ENCODE assay signal across 7 mouse cellular contexts in the genomic region with DNA sequence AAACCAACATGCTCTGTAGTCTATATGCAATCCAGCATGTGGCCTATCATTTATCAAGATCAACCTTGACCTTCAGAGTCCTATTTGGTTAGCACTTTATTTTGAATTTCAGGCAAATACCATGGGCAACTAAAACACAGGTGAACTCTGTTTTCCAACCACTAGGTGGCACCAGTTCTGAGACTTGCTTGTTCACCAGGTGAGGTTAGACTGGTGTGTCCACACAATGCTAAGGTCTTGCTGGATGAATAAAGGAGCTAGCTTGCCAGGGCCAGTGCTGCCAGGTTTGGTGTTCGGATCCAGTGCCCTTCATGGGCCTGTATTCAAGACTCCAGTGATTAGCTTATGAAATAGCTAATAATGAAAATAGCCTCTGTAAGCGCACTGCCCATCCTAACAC. TPM values are rescaled to one million over a fixed set of nuclear protein-coding genes. Genes with fewer than 3 reads are reported as not detected.
DNase-seq lines count a peak whose midpoint lies in the region; ATAC-seq and TF ChIP-seq lines count a peak whose summit lies in the region.

No protein-coding gene starts in this region.

- H3K9me3 ChIP-seq in limb, embryonic 14.5 days (ENCODE audit: control insufficient read depth, low read length): no peaks in the 10 kb centered on the region

- H3K36me3 ChIP-seq in limb, embryonic 14.5 days (ENCODE audit: control insufficient read depth, insufficient read depth, low read length): no peaks in the 10 kb centered on the region

- no peak overlapping the region for H3K9ac ChIP-seq in limb, embryonic 14.5 days (ENCODE audit: low read depth, low read length, severe bottlenecking)

- 73% methylated on average over 2 of the region's 2 CpGs for WGBS in limb, embryonic 14.5 days

- H3K4me1 ChIP-seq in cortical plate, adult 2 months (ENCODE audit: control insufficient read depth, insufficient read depth, low read length): no peaks in the 10 kb centered on the region
- H3K4me1 ChIP-seq in limb, embryonic 14.5 days (ENCODE audit: control insufficient read depth, insufficient read depth, low read length): no peaks in the 10 kb centered on the region

- peak; percentile 21 to 27 for DNase-seq in urinary bladder, adult 18-20 months (ENCODE audit: low spot score in 2 of 2)
- no peak for DNase-seq in urinary bladder, adult 2 months (ENCODE audit: low spot score)
- DNase-seq in adrenal gland, adult 2 months: peak; percentile 55
- DNase-seq in induced T-regulatory cell, adult 2 months (ENCODE audit: low read depth): peak; percentile 77
- DNase-seq in limb, embryonic 14.5 days (ENCODE audit: low spot score): peak; percentile 76
- DNase-seq in retina, postnatal 7 days (ENCODE audit: low read depth, low spot score): peak; percentile 56

- H3K27me3 ChIP-seq in limb, embryonic 14.5 days (ENCODE audit: control insufficient read depth, insufficient read depth, low read length): no peaks in the 10 kb centered on the region

- no peak overlapping the region for H3K4me2 ChIP-seq in limb, embryonic 14.5 days (replicated peaks; ENCODE audit: low read depth, low read length, severe bottlenecking)

- no peak for ATAC-seq in limb, embryonic 14.5 days (ENCODE audit: low FRiP score, low read depth)

- peak; percentile 70 for TF ChIP-seq CTCF in cortical plate, adult 2 months (IDR thresholded peaks at IDR 0.05; ENCODE audit: extremely low read depth, insufficient read depth, low read length)

- no peak for TF ChIP-seq POLR2A in cortical plate, adult 2 months (IDR thresholded peaks at IDR 0.05; ENCODE audit: extremely low read depth, insufficient read depth, low read length)
- no peak for TF ChIP-seq POLR2A in limb, embryonic 14.5 days (IDR thresholded peaks at IDR 0.05; ENCODE audit: borderline replicate concordance, extremely low read depth, insufficient read depth, insufficient read length)

- no peak overlapping the region for H3K27ac ChIP-seq in cortical plate, adult 2 months (ENCODE audit: insufficient read depth, low read length)
- H3K27ac ChIP-seq in limb, embryonic 14.5 days (replicated peaks; ENCODE audit: low read depth, low read length): no peak overlapping the region

- no peak overlapping the region for H3K4me3 ChIP-seq in cortical plate, adult 2 months (ENCODE audit: insufficient read depth, low read length)
- H3K4me3 ChIP-seq in limb, embryonic 14.5 days (replicated peaks; ENCODE audit: low read length): no peak overlapping the region

RNA-seq across cellular contexts. Expression of gene Nrip3, which starts 10.9 kb away (rescaled TPM):
- 0.18 and 0.43 TPM in 2 replicates for polyA plus RNA-seq in urinary bladder, adult 2 months (2012; rRNA removed)
- total RNA-seq in adrenal gland, adult 2 months (2021): 1 to 10 TPM; 1.1 to 1.4 TPM
- 0.06 and 2.3 TPM in 2 replicates for polyA plus RNA-seq in adrenal gland, adult 2 months (2012; rRNA removed)
- polyA plus RNA-seq in cortical plate, adult 2 months (2012; rRNA removed): 45.1 and 47.7 TPM in 2 replicates
- 0.46 and 0.62 TPM in 2 replicates for polyA plus RNA-seq in limb, embryonic 14.5 days (2012; rRNA removed)
- 1.3 and 1.5 TPM in 2 replicates for polyA plus RNA-seq in limb, embryonic 14.5 days (2014; fragmentation: Nextera tagmentation; extraction: Ambion mirVana)

RNA-seq across cellular contexts. Expression of gene Tmem9b, which starts 40.1 kb away (rescaled TPM):
- 44.5 and 52.9 TPM in 2 replicates for polyA plus RNA-seq in urinary bladder, adult 2 months (2012; rRNA removed)
- total RNA-seq in adrenal gland, adult 2 months (2021): 10 to 100 TPM; 41.5 to 51.5 TPM
- polyA plus RNA-seq in adrenal gland, adult 2 months (2012; rRNA removed): 17.5 and 17.6 TPM in 2 replicates
- polyA plus RNA-seq in cortical plate, adult 2 months (2012; rRNA removed): 144 and 153 TPM in 2 replicates
- polyA plus RNA-seq in limb, embryonic 14.5 days (2012; rRNA removed): 36.6 and 38.2 TPM in 2 replicates
- 64.2 and 69.2 TPM in 2 replicates for polyA plus RNA-seq in limb, embryonic 14.5 days (2014; fragmentation: Nextera tagmentation; extraction: Ambion mirVana)

Comparison
In these comparisons a context has a peak if more than half of its experiments do, and no peak if none do; other contexts are left out.
1. RNA of gene Nrip3, which starts 10.9 kb away (polyA plus RNA-seq): 45.1 to 47.7 TPM in cortical plate, adult 2 months; 0.46 to 1.5 TPM in limb, embryonic 14.5 days, 0.18 to 0.43 TPM in urinary bladder, adult 2 months and 0.06 to 2.3 TPM in adrenal gland, adult 2 months; every median in the first group is over 10 times any median in the second.